Mouse (Mus musculus) liver, embryonic 15.5 days (tissue): ENCODE results near the gene Kcnj6. TPM values are rescaled to one million over a fixed set of nuclear protein-coding genes. Genes with fewer than 3 reads are reported as not detected.

Source experiments
- ATAC-seq: fragments of 200-750 bp; cut with Nextera tagmentation; 2 replicates; pipeline ENCODE4 v1.8.0; 2017; ENCODE audit warnings: moderate number of reproducible peaks, mild to moderate bottlenecking, moderate library complexity; ENCODE audit not compliant: insufficient read depth
- H3K27ac ChIP-seq: fragments of 300-500 bp; sonication (generic); replicated peaks from 2 replicates; pipeline ENCODE4 v1.5.1; 2015; ENCODE audit warnings: mild to moderate bottlenecking, inconsistent platforms
- H3K27me3 ChIP-seq: fragments of 300-500 bp; sonication (generic); 2 replicates; pipeline ENCODE4 v1.6.1; 2015; ENCODE audit warnings: mild to moderate bottlenecking, inconsistent platforms
- H3K36me3 ChIP-seq: fragments of 300-500 bp; sonication (generic); replicated peaks from 2 replicates; pipeline ENCODE4 v1.6.1; 2015; ENCODE audit warnings: moderate library complexity, mild to moderate bottlenecking, inconsistent platforms
- H3K4me1 ChIP-seq: fragments of 300-500 bp; sonication (generic); replicated peaks from 2 replicates; pipeline ENCODE4 v1.6.1; 2015; ENCODE audit warnings: inconsistent platforms
- H3K4me2 ChIP-seq: fragments of 300-500 bp; sonication (generic); 2 replicates; pipeline ENCODE4 v1.6.1; 2015; ENCODE audit warnings: moderate library complexity, mild to moderate bottlenecking, inconsistent platforms
- H3K4me3 ChIP-seq: fragments of 300-500 bp; sonication (generic); replicated peaks from 2 replicates; pipeline ENCODE4 v1.5.1; 2015; ENCODE audit warnings: mild to moderate bottlenecking, inconsistent platforms
- H3K9ac ChIP-seq: fragments of 300-500 bp; sonication (generic); 2 replicates; pipeline ENCODE4 v1.6.1; 2015; ENCODE audit warnings: moderate library complexity, mild to moderate bottlenecking, inconsistent platforms
- H3K9me3 ChIP-seq: fragments of 300-500 bp; sonication (generic); replicated peaks from 2 replicates; pipeline ENCODE4 v1.6.1; 2016; ENCODE audit warnings: inconsistent platforms
- whole genome bisulfite sequencing: fragments of 180-500 bp; shearing (Covaris S2); methylation state at CpG from one replicate; pipeline ENCODE4 v1.1.7; 2015; ENCODE audit warnings: mixed read lengths; ENCODE audit not compliant: insufficient replicate concordance; 5-methylcytosine and 5-hydroxymethylcytosine counted together
- polyA plus RNA-seq: library from polyadenylated mRNA; unstranded; fragments of >200 nt; fragmentation: Nextera tagmentation; extraction: Ambion mirVana; gene quantifications from 2 replicates; pipeline ENCODE4 v1.2.1, GENCODE M21; 2015

Kcnj6 gene
- polyA plus RNA-seq, 1 experiment from 2014 or later, result not detected

DNA sequence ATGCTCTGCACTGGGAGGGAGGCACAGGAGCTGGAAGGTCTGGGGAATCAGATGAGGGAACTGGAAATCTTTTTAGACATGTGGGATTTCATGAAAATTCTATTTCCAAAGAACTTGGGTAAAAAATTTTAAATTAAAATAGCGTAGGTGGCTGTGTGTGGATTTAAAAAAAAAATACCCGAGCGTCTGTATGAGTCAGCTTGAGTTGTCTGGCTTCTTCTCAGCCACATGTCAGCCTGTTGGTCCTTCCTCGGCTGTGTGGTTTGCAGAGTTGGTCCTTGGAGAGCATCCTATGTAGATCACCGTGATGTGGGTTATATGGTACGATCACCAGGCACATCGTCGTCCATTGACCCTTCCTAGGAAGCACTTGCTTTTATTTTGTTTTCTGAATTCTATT is 114.3 kb downstream of the Kcnj6 start:
- WGBS, result 59% methylated on average over 8 of the region's 8 CpGs
- H3K9me3 ChIP-seq, result no peaks in the 10 kb centered on the region
- no peak overlapping the region for H3K4me3 ChIP-seq
- no peaks in the 10 kb centered on the region for H3K27me3 ChIP-seq
- H3K36me3 ChIP-seq, result no peaks in the 10 kb centered on the region
- H3K4me2 ChIP-seq, result no peak overlapping the region
- H3K4me1 ChIP-seq, result no peaks in the 10 kb centered on the region
- ATAC-seq, result no peak
- no peak overlapping the region for H3K9ac ChIP-seq
- H3K27ac ChIP-seq, result no peak overlapping the region

DNA sequence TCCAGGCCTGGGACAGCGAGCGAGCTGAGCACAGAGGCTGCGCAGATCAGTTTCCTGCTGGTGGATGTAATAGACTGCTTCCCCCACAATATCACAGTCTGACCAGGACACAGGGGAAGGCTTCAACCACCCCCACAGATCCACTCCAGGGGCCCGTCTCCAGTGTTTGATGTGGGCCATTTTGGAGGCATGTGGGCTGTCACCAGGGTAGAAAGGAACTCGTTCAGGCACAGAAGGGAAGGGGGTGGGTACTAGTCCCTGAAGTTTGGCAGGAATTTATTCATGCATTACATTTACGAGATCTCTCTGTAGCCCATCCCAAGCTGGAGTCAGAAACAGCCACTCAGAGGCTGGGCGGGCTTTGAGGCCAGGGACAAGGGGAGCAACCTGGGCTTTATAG is 115.4 kb downstream of the Kcnj6 start:
- no peak for ATAC-seq
- no peak overlapping the region for H3K9ac ChIP-seq
- H3K27me3 ChIP-seq, result no peaks in the 10 kb centered on the region
- H3K4me2 ChIP-seq, result no peak overlapping the region
- no peaks in the 10 kb centered on the region for H3K9me3 ChIP-seq
- no peaks in the 10 kb centered on the region for H3K36me3 ChIP-seq
- H3K4me3 ChIP-seq, result no peak overlapping the region
- no peaks in the 10 kb centered on the region for H3K4me1 ChIP-seq
- no peak overlapping the region for H3K27ac ChIP-seq
- 66% methylated on average over 7 of the region's 7 CpGs for WGBS

- Histone ChIP-seq H3K27me3 (no peaks in the 10 kb centered on the region), H3K36me3 (no peaks in the 10 kb centered on the region), H3K4me1 (no peaks in the 10 kb centered on the region), H3K4me3 (no peak overlapping the region), H3K9ac (no peak overlapping the region), H3K9me3 (no peaks in the 10 kb centered on the region), H3K4me2 (no peak overlapping the region), H3K27ac (no peak overlapping the region)
- 42% methylated on average over 9 of the region's 9 CpGs for WGBS
- no peak for ATAC-seq
Observed at GRCm38 (mm10) chr16:94872614-94873272, 124.8 kb downstream of the Kcnj6 start.

GRCm38 (mm10) chr16:94868354-94868753 is 129.1 kb downstream of the Kcnj6 start:
- no peak for ATAC-seq
- Histone ChIP-seq H3K9me3 (no peaks in the 10 kb centered on the region), H3K4me1 (no peaks in the 10 kb centered on the region), H3K4me3 (no peak overlapping the region), H3K36me3 (no peaks in the 10 kb centered on the region), H3K27me3 (no peaks in the 10 kb centered on the region), H3K27ac (no peak overlapping the region), H3K4me2 (no peak overlapping the region), H3K9ac (no peak overlapping the region)
- 70% methylated on average over 5 of the region's 5 CpGs for WGBS

GRCm38 (mm10) chr16:94866300-94866956 is 131.1 kb downstream of the Kcnj6 start:
- no peaks in the 10 kb centered on the region for H3K36me3 ChIP-seq
- H3K9ac ChIP-seq, result no peak overlapping the region
- no peaks in the 10 kb centered on the region for H3K27me3 ChIP-seq
- H3K4me1 ChIP-seq, result no peaks in the 10 kb centered on the region
- H3K9me3 ChIP-seq, result no peaks in the 10 kb centered on the region
- no peak for ATAC-seq
- H3K4me2 ChIP-seq, result no peak overlapping the region
- H3K4me3 ChIP-seq, result no peak overlapping the region
- 38% methylated on average over 14 of the region's 14 CpGs for WGBS
- H3K27ac ChIP-seq, result no peak overlapping the region

DNA sequence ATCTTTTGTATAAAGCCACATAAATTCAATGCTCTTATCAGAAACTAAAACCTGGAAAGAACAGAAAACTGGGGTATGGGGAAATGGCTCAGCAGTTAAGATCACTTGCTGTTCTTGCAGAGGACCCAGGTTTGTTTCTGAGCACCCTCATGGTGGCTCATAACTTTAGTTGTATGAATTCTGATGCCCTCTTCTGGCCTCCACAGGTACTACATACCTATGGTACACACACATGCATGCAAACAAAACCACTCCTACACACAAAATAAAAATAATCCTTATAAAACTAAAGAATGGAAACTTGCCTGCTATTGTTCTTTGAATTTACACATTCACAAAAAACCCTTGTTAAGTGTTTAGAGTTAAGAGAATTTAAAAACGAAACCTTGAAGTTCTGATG is 131.7 kb downstream of the Kcnj6 start:
- H3K4me1 ChIP-seq, result no peaks in the 10 kb centered on the region
- no peaks in the 10 kb centered on the region for H3K36me3 ChIP-seq
- H3K9ac ChIP-seq, result no peak overlapping the region
- WGBS, result 64% methylated on average over 1 of the region's 1 CpGs
- no peak for ATAC-seq
- H3K4me2 ChIP-seq, result no peak overlapping the region
- H3K4me3 ChIP-seq, result no peak overlapping the region
- no peaks in the 10 kb centered on the region for H3K9me3 ChIP-seq
- no peak overlapping the region for H3K27ac ChIP-seq
- H3K27me3 ChIP-seq, result no peaks in the 10 kb centered on the region

- no peaks in the 10 kb centered on the region for H3K36me3 ChIP-seq
- no peak overlapping the region for H3K4me2 ChIP-seq
- no peak overlapping the region for H3K4me3 ChIP-seq
- no peaks in the 10 kb centered on the region for H3K9me3 ChIP-seq
- 71% methylated on average over 7 of the region's 7 CpGs for WGBS
- H3K9ac ChIP-seq, result no peak overlapping the region
- no peaks in the 10 kb centered on the region for H3K27me3 ChIP-seq
- no peaks in the 10 kb centered on the region for H3K4me1 ChIP-seq
- no peak overlapping the region for H3K27ac ChIP-seq
- no peak for ATAC-seq
Observed at GRCm38 (mm10) chr16:94865101-94865500, 132.4 kb downstream of the Kcnj6 start.

DNA sequence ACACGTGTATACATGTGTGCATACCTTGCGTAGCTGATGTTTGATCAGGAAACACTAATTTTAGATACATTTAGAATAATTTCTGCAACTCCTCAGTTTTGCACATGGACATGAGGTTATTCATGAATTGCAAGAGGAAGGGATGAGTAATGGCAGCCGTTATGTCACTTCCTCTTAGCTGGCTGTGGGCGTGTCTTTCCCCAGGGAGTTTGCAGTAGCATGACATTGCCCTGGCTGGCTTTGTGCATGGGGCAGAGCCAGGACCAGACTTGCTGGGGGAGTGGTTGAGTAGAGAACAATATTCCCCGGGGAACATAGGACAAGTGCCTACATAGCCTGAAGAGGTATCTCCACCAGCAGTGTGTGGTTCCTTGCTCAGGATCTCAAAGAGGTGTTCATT is 134.0 kb downstream of the Kcnj6 start:
- no peak overlapping the region for H3K9ac ChIP-seq
- ATAC-seq, result no peak
- no peaks in the 10 kb centered on the region for H3K9me3 ChIP-seq
- H3K4me2 ChIP-seq, result no peak overlapping the region
- no peaks in the 10 kb centered on the region for H3K36me3 ChIP-seq
- no peaks in the 10 kb centered on the region for H3K4me1 ChIP-seq
- H3K4me3 ChIP-seq, result no peak overlapping the region
- 54% methylated on average over 5 of the region's 5 CpGs for WGBS
- no peak overlapping the region for H3K27ac ChIP-seq
- no peaks in the 10 kb centered on the region for H3K27me3 ChIP-seq

DNA sequence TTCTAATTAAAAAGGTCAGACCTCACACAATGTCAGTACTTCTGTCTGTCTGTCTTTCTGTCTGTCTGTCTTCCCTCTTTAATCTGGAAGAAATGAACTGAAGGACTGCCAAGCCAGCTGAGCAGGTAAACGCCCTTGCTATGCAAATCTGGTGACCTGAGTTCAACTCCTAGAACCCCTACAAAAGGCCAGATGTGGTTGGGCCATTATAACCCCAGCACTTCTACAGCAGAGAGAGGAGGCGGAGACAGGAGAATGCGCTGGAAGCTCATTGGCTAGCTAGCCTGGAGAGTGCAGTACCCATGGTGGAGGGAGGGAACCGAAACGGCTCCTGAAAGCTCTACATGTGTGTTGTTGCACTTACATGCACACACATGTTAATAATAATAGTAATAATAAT is 141.5 kb downstream of the Kcnj6 start:
- Histone ChIP-seq H3K27me3 (no peaks in the 10 kb centered on the region), H3K36me3 (no peaks in the 10 kb centered on the region), H3K9me3 (no peaks in the 10 kb centered on the region), H3K4me3 (no peak overlapping the region), H3K4me1 (no peaks in the 10 kb centered on the region), H3K27ac (no peak overlapping the region), H3K4me2 (no peak overlapping the region), H3K9ac (no peak overlapping the region)
- ATAC-seq, result no peak
- WGBS, result 69% methylated on average over 5 of the region's 5 CpGs

DNA sequence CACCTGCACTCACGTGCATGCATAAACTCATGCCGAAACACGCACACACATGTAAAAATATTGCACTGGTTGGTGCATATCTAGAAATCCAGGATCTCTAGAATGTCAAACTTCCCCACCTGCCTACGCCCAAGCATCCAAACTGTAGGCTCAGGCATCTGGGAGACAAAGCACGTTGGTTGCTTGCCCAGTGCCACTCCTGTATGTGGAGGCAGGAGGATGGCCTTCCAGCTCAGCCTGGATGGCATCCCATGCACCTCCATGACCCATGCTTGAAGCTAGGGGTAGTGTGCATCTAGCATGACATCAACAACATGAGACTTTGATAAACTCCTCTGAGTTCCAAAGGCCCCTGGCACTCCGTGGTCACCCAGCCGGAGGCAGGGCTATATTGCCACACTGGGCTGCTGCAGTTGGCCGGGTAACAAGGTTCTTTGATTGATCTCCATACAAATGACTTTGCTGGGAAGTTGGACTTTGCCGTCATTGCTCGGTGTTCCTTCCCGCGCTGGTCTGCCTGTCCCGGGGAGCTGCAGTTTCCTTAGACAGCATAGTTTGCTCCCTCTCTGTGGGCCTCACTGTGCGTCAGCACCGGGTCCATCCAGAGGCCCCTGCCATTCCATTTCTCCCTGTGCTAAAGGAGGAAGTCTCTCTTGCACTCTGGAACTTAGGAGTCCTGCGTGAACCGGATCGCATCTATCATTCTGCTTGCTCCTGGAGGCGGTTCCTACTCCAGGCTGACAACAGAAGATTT is 144.9 kb downstream of the Kcnj6 start:
- WGBS, result 67% methylated on average over 19 of the region's 19 CpGs
- no peak overlapping the region for H3K9ac ChIP-seq
- H3K27ac ChIP-seq, result no peak overlapping the region
- H3K4me1 ChIP-seq, result no peaks in the 10 kb centered on the region
- no peaks in the 10 kb centered on the region for H3K36me3 ChIP-seq
- no peak overlapping the region for H3K4me3 ChIP-seq
- H3K27me3 ChIP-seq, result no peaks in the 10 kb centered on the region
- H3K9me3 ChIP-seq, result no peaks in the 10 kb centered on the region
- ATAC-seq, result no peak
- no peak overlapping the region for H3K4me2 ChIP-seq

- no peak overlapping the region for H3K4me2 ChIP-seq
- no peaks in the 10 kb centered on the region for H3K36me3 ChIP-seq
- H3K27me3 ChIP-seq, result no peaks in the 10 kb centered on the region
- no peaks in the 10 kb centered on the region for H3K9me3 ChIP-seq
- no peak overlapping the region for H3K27ac ChIP-seq
- no peak overlapping the region for H3K4me3 ChIP-seq
- H3K4me1 ChIP-seq, result no peaks in the 10 kb centered on the region
- H3K9ac ChIP-seq, result no peak overlapping the region
- 58% methylated on average over 14 of the region's 14 CpGs for WGBS
- ATAC-seq, result no peak
Observed at GRCm38 (mm10) chr16:94850393-94850792, 147.1 kb downstream of the Kcnj6 start.
